Mouse (Mus musculus) CH12F3 (cell line): ENCODE measurements around the gene Nfic.

ENCODE experiments used
- in situ Hi-C: fragments of 300-500 bp; cut with MboI; formaldehyde crosslinking; loops from 2 replicates; pipeline ENCODE4 v1.14.3; 2020; ENCODE audit warnings: low sequenced_read_pairs

Gene Nfic

DNA sequence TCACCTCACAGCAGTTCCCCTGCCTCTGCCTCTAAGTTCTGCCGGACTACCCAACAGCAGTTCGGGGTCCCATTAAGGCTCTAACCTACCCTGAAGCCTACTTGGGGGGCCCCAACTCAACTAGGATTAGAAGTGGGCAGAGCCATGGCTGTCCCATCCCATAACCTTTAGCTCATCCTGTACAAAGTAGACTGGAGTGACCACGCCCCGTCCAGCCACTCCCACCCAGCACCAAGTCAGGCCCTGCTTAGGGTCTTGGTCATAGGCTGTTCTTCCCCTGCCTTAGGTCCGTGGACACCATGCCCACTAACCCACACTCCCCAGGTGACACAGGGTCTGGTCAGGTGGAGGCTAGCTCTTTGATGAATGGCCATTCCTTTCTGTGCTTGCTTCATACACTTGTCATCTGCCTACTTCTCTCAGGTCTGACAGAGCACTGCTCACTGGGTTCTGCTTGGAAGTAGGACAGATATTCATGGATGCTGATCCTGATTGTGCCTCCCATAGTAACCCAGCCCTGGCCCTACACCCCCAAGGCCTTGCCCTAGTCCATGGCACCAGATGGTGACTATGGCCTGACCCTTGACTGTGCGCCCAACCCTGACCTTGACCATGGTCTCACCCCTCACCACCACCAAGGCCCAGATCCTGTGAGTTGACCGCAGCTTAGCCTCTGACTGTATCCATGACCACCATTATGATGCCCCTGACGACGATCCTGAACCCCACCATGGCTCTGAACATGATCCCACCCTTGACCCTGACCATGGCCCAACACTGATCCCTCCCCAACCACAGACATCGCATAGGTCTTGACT is 36.1 kb downstream of the Nfic start:
- in situ Hi-C loops = no loop called here

DNA sequence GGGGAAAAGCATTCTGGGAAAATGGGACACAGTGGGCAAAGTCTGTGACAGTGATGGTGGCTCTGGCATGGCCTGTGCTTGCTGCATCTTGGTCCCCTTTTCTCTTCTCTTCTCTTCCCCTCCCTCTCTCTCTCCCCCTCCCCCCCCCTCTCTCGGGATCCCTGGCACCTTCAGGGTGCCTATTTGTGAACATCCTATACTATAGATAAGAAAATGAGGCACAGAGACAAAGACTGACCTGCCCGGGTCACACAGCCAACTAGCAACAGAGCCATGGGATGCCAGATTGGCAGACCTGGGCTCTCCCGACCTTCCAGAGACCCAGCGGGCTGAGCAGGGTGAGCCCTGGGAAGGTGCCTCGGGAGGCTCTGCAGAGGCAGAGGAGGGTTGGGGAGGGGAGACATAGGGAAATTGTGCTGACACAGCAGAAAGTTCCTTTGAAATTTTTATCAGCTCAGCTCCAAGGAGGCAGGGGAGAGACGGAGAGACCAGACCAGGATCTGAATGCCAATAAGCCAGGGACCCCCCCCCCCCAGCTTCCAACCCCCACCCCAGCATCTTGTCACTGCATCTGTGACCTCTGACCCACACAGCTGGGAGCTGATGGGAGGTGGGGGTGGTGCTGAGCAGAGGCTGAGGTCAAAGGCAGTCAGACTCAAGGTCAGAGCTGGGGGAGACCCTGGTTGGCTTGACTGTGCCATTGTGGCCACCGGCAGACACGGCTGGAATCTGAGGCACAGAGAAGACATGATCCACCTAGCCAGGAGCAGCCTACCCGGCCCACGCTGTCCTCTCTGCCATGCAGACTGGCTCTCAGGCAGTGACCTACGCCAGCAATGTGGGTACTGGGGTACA is 37.0 kb downstream of the Nfic start:
- in situ Hi-C loops = no loop called here

DNA sequence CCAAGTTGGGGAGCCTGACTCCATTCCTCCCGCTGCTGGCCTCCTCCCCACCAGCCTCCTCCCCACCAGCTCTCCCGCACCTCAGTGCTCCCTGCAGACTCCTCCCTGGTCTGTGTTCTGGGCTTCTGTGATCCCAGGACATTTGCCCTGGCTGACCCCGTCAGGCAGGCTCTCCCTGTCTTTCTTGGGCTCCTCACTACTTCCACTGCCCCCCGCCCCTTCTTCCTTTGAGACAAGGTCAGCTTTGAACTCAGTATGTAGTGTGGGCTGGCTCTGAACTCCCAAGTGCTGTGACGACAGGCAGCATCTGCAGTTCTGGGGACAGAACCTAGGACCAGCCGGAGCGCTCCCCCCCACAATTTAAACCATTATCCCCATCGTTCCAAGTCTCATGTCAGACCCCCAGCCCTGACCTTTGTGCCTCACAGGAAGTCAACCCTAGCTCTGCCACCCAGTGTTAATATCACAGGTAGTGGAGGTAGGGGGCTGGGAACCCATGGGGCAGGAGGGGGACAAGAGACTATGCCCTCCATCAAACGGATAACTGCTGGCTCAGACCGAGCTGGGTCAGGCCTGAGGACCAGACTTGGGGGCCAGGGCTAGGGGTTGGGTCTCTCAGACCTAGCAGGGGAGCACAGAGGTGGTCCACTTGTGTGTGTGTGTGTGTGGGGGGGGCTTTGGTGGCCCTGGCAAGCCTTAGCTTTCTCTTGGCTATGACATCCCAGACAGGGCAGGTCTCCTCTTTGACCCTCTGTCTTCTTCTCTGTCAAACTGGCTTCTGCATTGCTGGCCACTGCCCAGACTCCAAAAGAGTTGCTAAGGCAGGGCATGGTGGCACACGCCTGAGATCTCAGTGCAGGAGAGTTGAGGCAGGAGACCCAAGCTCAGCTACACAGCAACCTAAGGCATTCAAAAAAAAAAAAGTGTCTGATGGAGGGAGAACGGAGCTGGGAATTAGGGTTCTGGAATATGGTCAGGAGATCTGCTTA is 37.9 kb downstream of the Nfic start:
- in situ Hi-C loops = no loop called here

DNA sequence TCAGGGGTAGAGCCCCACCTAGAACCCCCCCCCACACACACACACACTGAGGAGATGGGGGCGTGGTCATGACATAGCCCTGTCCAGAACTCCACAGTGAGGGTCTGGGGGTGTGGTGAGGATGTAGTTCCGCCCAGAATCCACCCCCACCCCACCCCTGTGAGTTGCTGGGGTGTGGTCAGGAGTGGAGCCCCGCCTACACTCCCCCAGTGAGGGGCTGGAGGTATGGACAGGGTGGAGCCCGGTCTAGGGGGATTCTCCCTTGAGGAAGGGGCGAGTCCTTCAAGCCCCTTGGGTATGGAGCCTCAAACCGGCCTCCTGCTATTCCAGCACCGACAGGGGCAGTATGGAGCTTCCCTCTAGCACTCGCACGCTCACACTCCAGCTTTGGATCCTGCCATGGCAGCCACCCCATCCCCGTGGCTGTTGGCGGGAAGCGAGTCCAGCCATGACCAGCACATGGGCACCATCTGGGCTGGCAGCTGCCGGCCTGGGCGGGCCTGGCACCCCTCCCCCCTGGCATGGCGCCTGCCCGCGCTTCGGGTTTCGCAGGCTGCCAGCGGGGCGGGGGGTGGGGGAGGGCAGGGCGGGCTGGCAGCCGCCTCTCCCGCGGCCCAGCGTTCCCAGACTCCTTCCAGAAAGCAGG is 38.7 kb downstream of the Nfic start:
- in situ Hi-C loops = no loop called here

DNA sequence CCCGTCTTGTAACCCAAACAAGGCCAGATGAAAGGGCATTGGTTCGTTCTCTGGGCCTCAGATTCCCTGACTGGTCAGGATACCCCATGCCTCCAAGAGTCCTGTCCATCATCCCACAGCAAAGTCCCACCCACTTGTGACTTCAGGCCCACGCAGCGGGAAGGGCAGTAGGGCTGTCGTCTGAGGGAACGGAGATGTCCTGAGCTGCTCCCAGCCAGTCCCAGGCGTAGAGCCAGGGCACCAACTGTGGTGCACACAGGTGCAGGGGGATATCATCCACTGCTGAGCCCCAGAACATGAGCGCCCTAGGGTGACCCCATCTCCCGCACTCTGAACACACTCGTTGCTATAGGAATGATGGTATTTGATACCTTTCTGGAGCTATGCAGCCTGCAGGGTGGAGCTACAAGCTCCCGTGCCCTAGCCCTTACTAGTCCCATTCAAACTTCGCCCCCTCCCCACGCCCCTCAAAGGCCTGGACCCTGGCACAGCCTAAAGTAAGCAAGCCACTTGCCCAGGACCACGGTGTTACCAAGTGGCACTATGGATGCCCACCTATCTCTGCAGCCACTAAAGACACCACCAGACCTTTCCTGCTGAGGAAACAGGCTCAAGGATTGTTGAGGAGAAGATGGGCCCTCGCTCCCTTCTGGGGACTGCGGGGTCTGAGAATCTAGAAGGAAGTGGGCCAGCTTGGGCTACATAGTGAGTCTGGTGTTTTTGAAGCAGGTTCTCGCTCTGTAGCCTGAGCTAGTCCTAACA is 39.7 kb downstream of the Nfic start:
- in situ Hi-C loops = no loop called here

DNA sequence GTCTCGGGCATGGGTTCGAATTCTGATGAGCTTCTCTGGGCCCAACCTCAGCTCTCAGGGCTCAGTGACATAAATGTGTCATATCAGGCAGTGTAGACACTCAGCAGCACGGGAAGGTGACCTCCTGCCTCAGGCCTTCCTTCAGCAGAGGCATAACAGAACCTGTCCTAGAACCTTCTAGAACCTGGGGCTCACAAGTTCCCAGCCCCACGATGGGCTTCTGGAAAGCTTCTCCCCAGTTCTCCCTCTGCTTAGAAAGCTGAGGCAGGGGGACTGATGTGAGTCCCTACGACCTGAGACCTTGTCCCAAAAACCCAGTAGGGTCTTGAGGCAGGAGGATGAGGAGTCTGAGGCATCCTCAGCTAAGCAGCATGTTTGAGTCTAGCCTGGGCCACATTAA is 40.3 kb downstream of the Nfic start:
- in situ Hi-C loops = no loop called here

DNA sequence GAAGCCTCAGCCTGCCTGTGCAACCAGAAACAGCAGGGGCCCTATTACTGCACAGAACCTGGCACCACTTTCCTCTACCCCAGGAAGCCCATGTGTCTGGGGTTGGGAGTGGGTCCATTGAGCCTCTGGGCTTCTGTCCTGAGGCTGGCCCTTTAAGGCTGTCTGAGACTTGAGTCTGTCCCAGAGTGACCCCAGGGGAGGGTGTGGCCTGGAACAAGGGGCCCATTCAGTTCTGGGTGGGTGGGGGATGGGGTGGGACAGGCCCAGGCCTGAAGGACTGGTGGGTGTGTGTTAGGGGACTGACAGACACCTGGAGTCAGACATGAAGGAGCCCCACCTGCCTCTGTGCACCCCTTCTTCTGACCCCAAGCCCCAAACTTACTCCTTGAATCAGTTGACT is 40.8 kb downstream of the Nfic start:
- in situ Hi-C loops = no loop called here

DNA sequence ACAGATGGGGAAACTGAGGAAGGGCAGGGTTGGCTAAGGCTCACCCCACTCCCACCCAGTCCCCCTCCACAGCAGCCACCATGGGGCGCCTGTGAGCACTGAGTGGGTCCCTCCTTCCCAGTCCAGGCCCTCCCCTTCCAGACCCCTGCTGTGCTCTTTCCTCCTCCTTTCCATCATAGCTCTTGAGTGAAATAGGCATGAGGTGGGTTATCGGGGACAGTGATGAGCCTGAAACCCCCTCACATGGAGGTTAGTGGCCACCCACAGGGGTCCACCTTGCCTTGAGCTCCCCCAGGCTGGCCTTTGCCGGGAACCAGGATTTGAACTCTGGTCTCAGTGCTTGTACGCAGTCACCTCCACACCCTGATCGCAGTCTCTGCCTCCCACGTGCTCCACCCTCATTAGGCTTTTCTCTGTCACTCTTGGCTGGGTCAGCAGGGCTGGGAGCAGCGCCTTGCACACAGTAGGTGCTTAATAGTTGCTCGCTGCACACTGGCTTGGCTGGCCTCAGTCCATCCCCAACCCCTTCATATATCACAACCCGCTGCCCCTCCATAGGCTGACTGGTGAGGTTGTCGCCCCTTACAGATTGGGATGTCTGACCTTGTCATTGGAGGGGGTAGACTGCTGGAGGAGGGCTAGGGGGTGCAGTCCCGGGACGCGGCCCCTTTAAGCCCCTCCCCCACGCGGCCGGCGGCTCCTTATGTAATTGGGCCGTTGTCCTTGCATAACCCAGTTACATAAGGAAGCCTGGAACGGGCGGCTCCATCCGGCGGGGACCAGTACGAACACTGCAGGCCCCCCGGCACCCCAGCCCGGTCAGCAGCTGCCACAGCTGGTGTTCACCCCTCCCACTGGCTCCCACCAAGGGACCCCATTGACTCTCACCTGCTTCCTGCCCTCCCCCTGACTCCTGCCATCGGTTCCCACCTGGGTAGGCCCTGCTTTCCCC is 41.8 kb downstream of the Nfic start:
- in situ Hi-C loops = no loop called here

DNA sequence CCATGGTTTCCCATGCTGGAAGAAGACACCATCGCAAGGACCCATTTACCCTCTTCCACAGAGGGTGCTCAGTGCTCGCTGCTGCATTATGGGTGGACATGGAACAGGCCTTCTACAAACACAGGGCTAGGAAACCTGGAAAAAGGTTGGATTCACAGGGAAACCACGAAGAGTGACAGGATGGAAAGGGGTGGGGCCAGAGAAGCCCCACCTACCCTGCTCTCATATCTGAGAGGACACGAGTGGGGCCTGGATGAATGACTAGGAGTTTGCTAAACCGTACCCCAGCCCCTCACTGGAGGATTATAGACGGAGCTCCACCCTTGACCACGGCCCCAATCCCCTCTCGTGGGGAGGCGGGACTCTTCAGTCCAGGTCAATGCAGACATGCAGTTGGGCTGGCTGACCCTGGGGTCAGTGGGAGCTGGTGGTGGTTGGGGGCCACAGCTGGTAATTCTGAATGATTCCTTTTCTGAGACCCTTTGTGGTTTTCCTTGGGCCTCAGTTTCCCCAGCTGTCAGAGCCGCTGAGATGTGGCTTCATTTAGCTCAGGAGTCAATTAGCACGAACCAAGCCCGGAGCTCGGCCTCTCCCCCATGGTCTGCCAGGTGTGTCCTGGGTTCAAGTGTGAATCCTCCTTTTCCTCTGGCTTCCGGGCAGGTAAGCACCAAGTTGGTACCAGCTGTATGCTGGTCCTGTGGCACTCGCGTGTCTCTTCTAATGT is 42.7 kb downstream of the Nfic start:
- in situ Hi-C loops = no loop called here

DNA sequence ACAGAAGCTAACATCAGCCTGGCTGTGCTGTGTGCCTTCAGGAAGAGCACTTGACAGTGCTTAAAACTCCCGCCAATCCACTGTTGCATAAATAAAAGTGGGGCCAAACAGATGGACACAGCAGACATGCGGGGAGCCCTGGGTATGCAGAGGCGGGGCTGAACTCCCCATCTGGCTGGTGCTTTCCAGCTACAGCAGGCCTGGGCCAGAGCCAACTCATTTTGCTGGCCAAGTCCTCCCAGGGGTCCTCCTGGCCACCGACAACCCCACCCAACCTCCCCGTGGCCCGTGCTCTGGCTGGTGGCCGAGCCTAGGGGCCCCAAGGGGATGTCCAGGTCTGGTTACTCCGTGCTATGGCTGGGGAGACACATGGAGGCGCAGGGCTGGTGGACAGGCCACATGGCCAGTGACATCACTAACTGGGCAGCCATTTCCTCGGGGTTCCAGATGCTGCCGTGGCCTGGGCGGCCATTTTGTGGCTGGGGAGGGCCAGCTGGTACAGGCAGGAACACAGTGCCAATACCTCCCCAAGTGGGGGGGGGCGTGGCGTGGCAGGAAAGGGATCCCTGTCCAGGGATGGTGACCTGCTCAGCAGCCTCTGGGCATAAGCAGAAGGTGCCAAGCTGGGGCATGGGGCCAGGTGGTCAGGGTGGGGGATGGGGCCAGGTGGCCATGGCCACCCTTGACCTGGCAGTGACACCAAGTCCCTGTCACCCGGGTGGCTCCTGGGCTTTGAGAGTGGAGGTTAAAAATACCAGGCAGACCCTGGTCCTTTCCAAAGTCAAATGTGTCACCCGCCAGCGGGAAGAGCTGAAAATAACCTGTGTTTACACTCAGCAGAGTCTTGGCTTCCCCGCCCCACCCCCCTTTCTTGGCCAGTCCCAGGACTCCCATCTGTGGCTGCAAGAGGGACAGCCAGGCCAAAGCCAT is 43.7 kb downstream of the Nfic start:
- in situ Hi-C loops = no loop called here

DNA sequence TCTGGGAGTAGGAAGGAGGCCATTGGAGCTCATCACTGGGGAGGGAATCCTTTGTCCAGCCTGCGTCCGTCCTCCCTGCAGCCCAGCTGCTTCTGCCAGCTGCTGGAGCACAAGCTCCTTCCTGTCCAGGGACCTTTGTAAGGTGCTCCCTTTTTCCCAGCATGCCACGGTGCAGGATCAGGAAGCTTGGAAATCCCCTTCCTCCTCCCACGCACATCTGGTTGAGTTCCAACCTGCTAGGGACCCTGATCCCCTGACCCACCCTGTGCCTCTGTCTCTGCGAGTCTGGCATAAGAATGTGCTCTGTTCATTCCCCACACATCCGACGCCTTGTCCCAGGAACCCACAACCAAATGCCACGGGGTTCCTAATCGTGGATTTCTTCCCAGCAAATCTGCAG is 44.5 kb downstream of the Nfic start:
- in situ Hi-C loops = no loop called here

DNA sequence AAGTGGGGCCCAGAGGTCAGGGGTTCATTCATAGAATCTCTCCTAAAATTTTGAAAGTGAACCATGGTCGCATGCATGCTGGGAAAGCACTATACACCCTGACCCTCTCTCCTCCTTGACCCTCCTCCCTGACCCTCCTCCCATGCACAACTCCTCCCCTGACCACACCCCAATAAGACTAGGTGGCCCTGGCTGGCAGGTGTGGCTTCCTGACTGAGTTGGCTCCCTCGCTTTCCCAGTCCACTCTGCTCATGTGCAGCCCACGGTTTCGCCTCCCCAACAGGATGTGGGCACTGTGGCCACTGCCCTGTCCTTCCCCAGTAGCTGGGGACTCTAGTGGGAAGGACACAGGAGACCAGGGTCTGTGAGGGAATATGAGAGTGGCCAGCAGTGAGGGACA is 45.1 kb downstream of the Nfic start:
- in situ Hi-C loops = no loop called here

DNA sequence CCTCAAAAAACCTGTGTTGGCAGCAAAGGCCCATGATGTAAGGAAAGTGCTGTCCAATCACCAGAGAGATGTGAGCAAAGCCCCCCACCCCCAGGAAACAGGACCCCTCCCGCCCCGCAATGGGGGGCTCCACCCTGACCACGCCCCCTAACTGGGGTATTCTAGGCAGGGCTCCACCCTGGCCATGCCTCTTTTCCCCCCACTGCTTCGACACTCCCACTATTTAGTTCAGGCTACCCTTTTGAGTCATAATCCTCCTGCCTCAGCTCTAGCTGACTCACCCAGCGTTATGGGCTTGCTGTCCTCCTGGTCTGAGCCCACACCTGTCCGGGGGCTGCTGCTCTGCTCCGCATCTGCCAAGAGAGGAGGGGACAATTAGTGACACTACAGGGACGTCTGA is 46.1 kb downstream of the Nfic start:
- in situ Hi-C loops = no loop called here

DNA sequence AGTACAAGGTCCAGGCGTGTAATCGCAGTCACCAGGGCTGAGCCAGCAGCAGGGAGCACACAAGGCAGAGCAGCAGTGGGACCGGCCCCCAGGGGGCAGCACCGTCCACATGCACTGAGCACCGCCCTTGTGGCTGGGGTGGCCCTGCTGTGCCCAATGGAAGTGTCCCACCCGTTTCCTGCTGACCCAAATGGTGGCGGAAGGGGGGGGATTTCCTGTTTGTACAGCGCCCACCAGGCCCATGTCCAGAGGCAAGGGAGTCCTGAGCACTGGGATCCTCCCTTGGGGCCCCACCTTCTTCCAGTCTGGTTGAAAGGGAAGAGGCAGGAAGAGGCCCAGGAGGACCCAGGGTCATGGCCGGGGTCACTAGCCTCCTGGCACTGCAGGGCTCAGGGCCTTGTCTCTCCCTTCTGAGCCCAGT is 46.6 kb downstream of the Nfic start:
- in situ Hi-C loops = no loop called here

DNA sequence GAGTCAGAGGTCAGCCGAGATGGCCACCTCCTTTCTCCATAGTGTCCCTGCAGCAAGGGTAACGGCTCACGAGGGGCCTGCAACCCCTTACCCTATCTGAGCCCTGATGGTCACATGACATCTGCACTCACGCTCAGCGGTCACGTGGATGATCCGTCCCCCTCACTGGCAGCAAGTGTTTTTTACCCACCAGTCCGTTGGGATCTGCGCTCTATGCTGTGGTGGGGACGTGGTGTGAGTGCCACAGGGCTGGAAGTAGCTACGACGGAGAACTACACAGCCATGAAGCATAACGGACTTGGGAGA is 47.1 kb downstream of the Nfic start:
- in situ Hi-C loops = no loop called here

DNA sequence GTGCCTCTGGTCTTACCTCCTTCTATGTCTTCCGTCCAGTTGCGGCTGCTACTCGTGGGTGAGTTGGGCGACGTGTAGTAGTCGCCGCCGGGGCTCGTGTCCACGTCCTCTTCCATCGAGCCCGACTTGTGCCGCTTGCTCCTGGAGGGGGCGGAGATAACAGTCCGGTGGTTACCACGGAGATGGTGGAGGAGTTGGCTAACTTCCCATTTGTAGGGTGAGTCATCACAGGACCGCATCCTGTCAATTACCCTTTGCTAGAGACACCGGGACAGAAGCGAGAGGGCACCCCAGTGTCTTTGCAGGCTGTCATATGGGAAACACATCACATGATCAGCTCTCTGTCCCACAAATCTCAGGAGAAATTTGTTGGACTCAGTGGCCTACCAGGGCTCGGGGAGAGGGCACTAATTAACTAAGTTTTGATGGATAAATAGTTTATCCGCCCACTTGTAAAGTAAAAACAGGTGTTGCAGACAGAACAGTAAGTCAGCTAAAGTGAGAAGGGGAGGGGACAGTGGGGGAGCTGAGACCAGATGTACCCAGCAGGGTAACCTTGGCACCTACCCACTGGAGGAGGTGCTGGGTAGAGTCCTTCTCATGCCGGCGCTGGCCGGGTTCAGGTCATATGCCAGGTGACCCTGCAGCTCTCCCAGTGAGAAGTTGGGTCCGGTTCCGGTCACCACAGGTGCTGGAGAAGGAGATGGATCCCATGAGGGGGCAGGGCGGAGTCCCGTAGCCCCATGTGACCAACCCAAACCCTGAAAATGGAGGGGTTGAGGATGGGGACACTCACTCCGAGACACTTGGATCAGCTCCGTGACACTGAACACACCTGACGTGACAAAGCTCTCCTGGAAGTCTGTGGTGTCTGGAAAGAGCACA is 47.7 kb downstream of the Nfic start:
- in situ Hi-C loops = no loop called here
